Mouse (Mus musculus) midbrain, embryonic 10.5 days (tissue): Measurements from ENCODE around the gene Npas1. TPM values are rescaled to one million over a fixed set of nuclear protein-coding genes. Genes with fewer than 3 reads are reported as not detected.

Source experiments
- DNase-seq: peaks from one replicate; pipeline ENCODE4 v3.0.0-alpha.2; 2017; ENCODE audit warnings: low spot score
- H3K27ac ChIP-seq: fragments of 300-500 bp; sonication (generic); replicated peaks from 2 replicates; pipeline ENCODE4 v1.5.1; 2016; ENCODE audit warnings: mild to moderate bottlenecking
- H3K27me3 ChIP-seq: fragments of 300-500 bp; sonication (generic); 2 replicates; pipeline ENCODE4 v1.6.1; 2016; ENCODE audit warnings: low read depth, mild to moderate bottlenecking; ENCODE audit not compliant: poor library complexity, severe bottlenecking
- H3K36me3 ChIP-seq: fragments of 300-500 bp; sonication (generic); 2 replicates; pipeline ENCODE4 v1.6.1; 2016; ENCODE audit warnings: mild to moderate bottlenecking, moderate library complexity
- H3K4me1 ChIP-seq: fragments of 300-500 bp; sonication (generic); 2 replicates; pipeline ENCODE4 v1.6.1; 2016
- H3K4me3 ChIP-seq: fragments of 300-500 bp; sonication (generic); 2 replicates; pipeline ENCODE4 v1.5.1; 2016; ENCODE audit warnings: mild to moderate bottlenecking, moderate library complexity
- H3K9me3 ChIP-seq: fragments of 300-500 bp; sonication (generic); replicated peaks from 2 replicates; pipeline ENCODE4 v1.6.1; 2016; ENCODE audit warnings: mild to moderate bottlenecking
- WGBS: fragments of 180-500 bp; shearing (Covaris S2); methylation state at CpG from one replicate; pipeline ENCODE4 v1.1.7; 2016; 5-methylcytosine and 5-hydroxymethylcytosine counted together
- polyA plus RNA-seq: library from polyadenylated mRNA; unstranded; fragments of >200 nt; fragmentation: Nextera tagmentation; extraction: Ambion mirVana; gene quantifications from 2 replicates; pipeline ENCODE4 v1.2.1, GENCODE M21; 2016

Gene Npas1
- polyA plus RNA-seq, 1 experiment from 2014 or later = 0.74 TPM

DNA sequence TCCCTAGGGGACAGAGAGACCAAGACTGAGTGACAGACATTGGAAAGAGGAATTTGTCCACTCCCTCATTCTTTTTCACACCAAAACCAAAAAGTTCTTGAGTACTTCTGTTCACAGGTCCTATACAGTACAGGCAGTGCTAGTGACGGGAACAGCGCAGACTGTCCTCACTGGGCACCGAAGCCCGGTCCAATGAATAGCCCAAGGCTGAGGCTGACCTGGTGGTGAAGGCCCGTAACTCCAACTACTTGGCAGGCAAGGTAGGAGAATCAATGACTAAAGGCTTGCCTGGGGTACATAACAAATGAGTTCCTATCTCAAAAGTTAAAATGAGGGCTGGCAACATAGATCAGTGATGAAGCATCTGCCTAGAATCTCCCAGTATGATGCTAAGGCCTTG lies 12.0 kb downstream of the Npas1 start:
- Histone ChIP-seq H3K27me3 (peaks cover 50% of the 10 kb centered on the region), H3K4me1 (peaks cover 11% of the 10 kb centered on the region), H3K9me3 (no peaks in the 10 kb centered on the region), H3K4me3 (no peak overlapping the region), H3K36me3 (no peaks in the 10 kb centered on the region), H3K27ac (no peak overlapping the region)
- 87% methylated on average over 5 of the region's 5 CpGs for WGBS
- DNase-seq = no peak

GRCm38 (mm10) chr7:16465160-16465559 lies 12.4 kb downstream of the Npas1 start:
- H3K4me1 ChIP-seq = peaks cover 11% of the 10 kb centered on the region
- H3K27me3 ChIP-seq = peaks cover 49% of the 10 kb centered on the region
- no peak overlapping the region for H3K27ac ChIP-seq
- H3K36me3 ChIP-seq = no peaks in the 10 kb centered on the region
- 15% methylated on average over 8 of the region's 8 CpGs for WGBS
- H3K4me3 ChIP-seq = no peak overlapping the region
- H3K9me3 ChIP-seq = no peaks in the 10 kb centered on the region
- peak; percentile 70 for DNase-seq

- no peak overlapping the region for H3K27ac ChIP-seq
- H3K36me3 ChIP-seq = no peaks in the 10 kb centered on the region
- peak; percentile 86 for DNase-seq
- 4% methylated on average over 14 of the region's 14 CpGs for WGBS
- H3K4me3 ChIP-seq = no peak overlapping the region
- H3K9me3 ChIP-seq = peaks cover 9% of the 10 kb centered on the region; the same call in 1 of the 2 replicates
- H3K4me1 ChIP-seq = peaks cover 9% of the 10 kb centered on the region
- H3K27me3 ChIP-seq = peaks cover 30% of the 10 kb centered on the region
Observed at GRCm38 (mm10) chr7:16463214-16463613, 14.3 kb downstream of the Npas1 start.

DNA sequence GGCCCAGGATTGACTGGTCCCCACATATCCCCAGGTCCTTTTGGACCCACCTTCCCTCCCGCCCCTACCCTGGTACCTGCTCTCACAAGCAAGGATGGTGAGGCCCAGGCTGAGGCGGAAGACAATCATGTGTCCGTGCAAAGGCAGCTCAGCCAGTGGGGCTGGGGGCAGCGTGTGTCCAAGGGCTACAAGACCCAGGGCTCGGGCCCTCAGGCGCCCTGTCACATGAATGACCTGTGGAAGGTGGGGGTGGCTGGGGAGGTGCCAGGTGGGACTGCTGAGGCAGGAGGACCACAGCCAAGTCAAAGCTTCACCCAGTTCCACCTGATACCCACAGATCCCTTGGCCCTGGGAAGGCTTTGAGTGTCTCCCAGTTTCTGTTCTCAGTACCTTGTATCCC lies 15.8 kb downstream of the Npas1 start:
- DNase-seq = no peak
- no peak overlapping the region for H3K4me3 ChIP-seq
- H3K27ac ChIP-seq = no peak overlapping the region
- H3K9me3 ChIP-seq = peaks cover 9% of the 10 kb centered on the region; the same call in 1 of the 2 replicates
- H3K4me1 ChIP-seq = no peaks in the 10 kb centered on the region
- H3K27me3 ChIP-seq = peaks cover 29% of the 10 kb centered on the region
- WGBS = 78% methylated on average over 6 of the region's 6 CpGs
- peaks cover 1% of the 10 kb centered on the region; the same call in 1 of the 2 replicates for H3K36me3 ChIP-seq

DNA sequence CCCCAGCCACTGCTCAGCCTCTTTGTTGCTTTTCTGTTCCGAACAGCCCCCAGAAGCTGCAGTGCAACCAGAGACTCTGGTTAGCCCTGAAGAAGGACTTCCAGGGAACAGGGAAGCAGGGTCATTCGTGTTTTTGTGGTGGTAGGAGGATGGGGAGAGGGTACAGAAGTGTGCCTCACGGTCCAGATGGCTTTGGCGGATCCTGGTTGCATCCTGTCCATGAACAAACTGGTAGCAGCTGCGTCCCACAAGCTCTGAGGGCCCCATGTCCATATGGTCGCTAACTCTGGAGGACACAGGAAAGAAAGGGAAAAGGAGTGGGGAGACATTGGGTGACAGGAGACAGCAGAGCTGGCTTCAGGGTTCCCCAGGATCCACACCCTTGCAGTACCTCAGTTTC lies 16.4 kb downstream of the Npas1 start:
- DNase-seq = no peak
- 72% methylated on average over 6 of the region's 6 CpGs for WGBS
- Histone ChIP-seq H3K4me1 (no peaks in the 10 kb centered on the region), H3K27me3 (peaks cover 29% of the 10 kb centered on the region), H3K36me3 (peaks cover 7% of the 10 kb centered on the region), H3K27ac (no peak overlapping the region), H3K9me3 (peaks cover 9% of the 10 kb centered on the region; the same call in 1 of the 2 replicates), H3K4me3 (no peak overlapping the region)

GRCm38 (mm10) chr7:16460566-16460965 lies 17.0 kb downstream of the Npas1 start:
- 69% methylated on average over 13 of the region's 13 CpGs for WGBS
- Histone ChIP-seq H3K27me3 (peaks cover 29% of the 10 kb centered on the region), H3K4me3 (no peak overlapping the region), H3K4me1 (no peaks in the 10 kb centered on the region), H3K27ac (no peak overlapping the region), H3K36me3 (peaks cover 13% of the 10 kb centered on the region), H3K9me3 (peaks cover 9% of the 10 kb centered on the region; the same call in 1 of the 2 replicates)
- DNase-seq = no peak

- peaks cover 17% of the 10 kb centered on the region for H3K27me3 ChIP-seq
- DNase-seq = no peak
- WGBS = 83% methylated on average over 5 of the region's 5 CpGs
- H3K9me3 ChIP-seq = peaks cover 9% of the 10 kb centered on the region; the same call in 1 of the 2 replicates
- H3K4me3 ChIP-seq = no peak overlapping the region
- H3K36me3 ChIP-seq = peaks cover 25% of the 10 kb centered on the region
- H3K27ac ChIP-seq = no peak overlapping the region
- H3K4me1 ChIP-seq = peaks cover 19% of the 10 kb centered on the region
Observed at GRCm38 (mm10) chr7:16456289-16456688, 21.2 kb downstream of the Npas1 start.

GRCm38 (mm10) chr7:16455016-16455415 lies 22.5 kb downstream of the Npas1 start:
- WGBS = 94% methylated on average over 14 of the region's 14 CpGs
- H3K27ac ChIP-seq = no peak overlapping the region

DNA sequence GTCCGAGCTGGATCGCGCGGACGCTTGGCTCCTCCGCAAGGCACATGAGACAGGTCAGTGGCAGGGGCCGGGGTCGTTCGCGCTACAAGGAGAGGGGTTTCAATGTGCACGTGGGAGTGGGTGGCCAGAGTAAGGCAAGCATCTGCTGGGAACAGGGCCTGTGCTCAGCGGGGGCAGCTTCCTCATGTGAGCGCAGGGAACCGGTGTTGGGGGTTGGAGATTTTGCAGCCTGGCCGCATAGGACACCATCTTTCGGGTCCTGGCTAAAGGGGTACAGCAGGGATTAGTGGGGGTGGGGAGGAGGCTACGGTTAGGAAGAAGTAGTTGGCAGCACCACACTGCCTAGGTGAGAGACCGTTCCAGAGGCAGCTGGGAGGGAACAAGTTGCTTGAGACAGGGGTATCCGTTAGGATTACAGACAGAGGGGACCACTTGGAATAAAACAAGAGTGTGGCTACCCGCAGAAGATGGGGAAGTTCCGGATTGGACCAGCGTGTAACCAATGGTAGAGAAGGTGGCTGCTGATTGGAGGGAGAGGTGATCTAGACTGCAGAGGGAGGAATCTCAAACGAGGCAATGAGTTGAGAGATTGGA lies 24.3 kb downstream of the Npas1 start:
- Histone ChIP-seq H3K4me3 (peak overlapping the region; percentile 73), H3K4me1 (peaks cover 19% of the 10 kb centered on the region), H3K36me3 (peaks cover 25% of the 10 kb centered on the region), H3K9me3 (no peaks in the 10 kb centered on the region), H3K27ac (peak overlapping the region; percentile 81), H3K27me3 (0 out of 2 replicates have a peak, but pooled peaks cover 7% of the 10 kb centered on the region)
- peak; percentile 67 for DNase-seq
- WGBS = under 1% methylated on average over 23 of the region's 23 CpGs

More at GRCm38 (mm10) chr7:16455016-16455415, 22.5 kb downstream of the Npas1 start:
- Histone ChIP-seq H3K27me3 (0 out of 2 replicates have a peak, but pooled peaks cover 7% of the 10 kb centered on the region), H3K4me1 (peaks cover 19% of the 10 kb centered on the region), H3K4me3 (no peak overlapping the region), H3K36me3 (peaks cover 25% of the 10 kb centered on the region), H3K9me3 (peaks cover 9% of the 10 kb centered on the region; the same call in 1 of the 2 replicates)
- DNase-seq = no peak

DNA sequence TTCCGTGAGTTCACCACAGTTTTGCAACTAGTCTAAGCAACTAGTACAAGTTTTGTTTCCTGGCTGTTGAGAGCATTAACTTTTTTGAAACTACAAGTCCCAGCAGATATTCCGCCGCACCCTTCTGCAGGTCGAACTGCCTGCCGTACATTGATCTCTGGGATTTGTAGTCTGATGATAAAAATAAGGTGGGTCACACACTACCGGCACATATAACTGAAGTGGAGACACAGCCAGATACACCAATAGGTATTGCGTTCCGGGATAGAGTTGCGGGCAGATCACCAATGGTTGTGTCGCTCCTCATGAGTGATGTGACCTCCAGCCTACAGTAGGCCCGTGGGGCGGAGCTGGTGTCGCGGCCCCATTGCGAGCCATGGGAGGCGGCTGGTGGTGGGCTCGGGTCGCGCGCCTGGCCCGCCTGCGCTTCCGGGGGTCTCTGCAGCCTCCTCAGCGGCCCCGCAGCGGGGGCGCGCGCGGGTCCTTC lies 24.9 kb downstream of the Npas1 start, which contains the start of gene Tmem160:
Tmem160 (plus strand) TSS at position 193 of the 487 bp plus-strand sequence.
- H3K36me3 ChIP-seq = peaks cover 25% of the 10 kb centered on the region
- 0 out of 2 replicates have a peak, but pooled peaks cover 7% of the 10 kb centered on the region for H3K27me3 ChIP-seq
- 1% methylated on average over 30 of the region's 30 CpGs for WGBS
- peak within 1 kb of the TSS; percentile 73 for H3K4me3 ChIP-seq
- peak; percentile 85 for DNase-seq
- peaks cover 19% of the 10 kb centered on the region for H3K4me1 ChIP-seq
- no peaks in the 10 kb centered on the region for H3K9me3 ChIP-seq
- peak within 1 kb of the TSS; percentile 81 for H3K27ac ChIP-seq

DNA sequence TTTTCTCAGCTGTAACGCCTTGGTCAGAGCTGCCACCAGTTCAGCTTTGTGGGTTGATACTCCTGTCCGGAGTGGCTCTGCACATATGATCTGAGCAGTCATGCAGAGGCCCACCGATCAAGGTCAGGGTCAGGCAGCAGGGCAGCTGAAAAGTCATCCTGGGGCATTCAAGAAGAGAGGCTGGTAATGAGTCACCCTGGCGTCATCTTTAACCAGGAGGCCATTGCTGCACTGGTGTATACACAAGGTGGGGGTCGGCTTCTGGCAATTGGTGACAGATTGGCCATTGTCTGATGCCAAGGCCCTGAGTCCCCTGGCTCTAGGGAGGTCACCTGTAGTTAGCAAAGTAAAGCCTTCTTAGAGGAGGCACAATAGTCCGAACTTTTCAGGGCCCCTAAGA lies 25.9 kb downstream of the Npas1 start:
- H3K4me3 ChIP-seq = no peak overlapping the region
- WGBS = 86% methylated on average over 6 of the region's 6 CpGs
- DNase-seq = no peak
- peaks cover 23% of the 10 kb centered on the region for H3K36me3 ChIP-seq
- H3K27me3 ChIP-seq = 0 out of 2 replicates have a peak, but pooled peaks cover 7% of the 10 kb centered on the region
- H3K9me3 ChIP-seq = no peaks in the 10 kb centered on the region
- no peak overlapping the region for H3K27ac ChIP-seq
- peaks cover 19% of the 10 kb centered on the region for H3K4me1 ChIP-seq

GRCm38 (mm10) chr7:16441241-16441640 lies 36.3 kb downstream of the Npas1 start:
- H3K9me3 ChIP-seq = no peaks in the 10 kb centered on the region
- no peaks in the 10 kb centered on the region for H3K27me3 ChIP-seq
- DNase-seq = no peak
- no peak overlapping the region for H3K27ac ChIP-seq
- no peak overlapping the region for H3K4me3 ChIP-seq
- H3K4me1 ChIP-seq = no peaks in the 10 kb centered on the region
- peaks cover 9% of the 10 kb centered on the region for H3K36me3 ChIP-seq

DNA sequence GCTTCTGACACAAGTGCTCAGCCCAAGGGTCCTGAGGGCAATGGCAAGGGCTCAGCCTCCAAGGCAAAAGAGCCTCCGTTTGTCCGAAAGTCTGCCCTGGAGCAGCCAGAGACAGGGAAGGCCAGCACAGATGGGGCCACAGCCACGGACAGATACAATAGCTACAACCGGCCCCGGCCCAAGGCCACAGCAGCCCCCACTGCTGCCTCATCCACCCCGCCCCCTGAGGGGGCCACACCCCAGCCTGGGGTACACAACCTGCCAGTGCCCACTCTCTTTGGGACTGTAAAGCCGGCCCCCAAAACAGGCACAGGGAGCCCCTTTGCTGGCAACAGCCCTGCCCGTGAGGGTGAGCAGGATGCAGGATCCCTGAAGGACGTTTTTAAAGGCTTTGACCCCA lies 42.4 kb downstream of the Npas1 start:
- DNase-seq = no peak
- no peak overlapping the region for H3K27ac ChIP-seq
- H3K4me3 ChIP-seq = no peak overlapping the region
- peaks cover 71% of the 10 kb centered on the region for H3K36me3 ChIP-seq
- 92% methylated on average over 9 of the region's 9 CpGs for WGBS
- H3K9me3 ChIP-seq = no peaks in the 10 kb centered on the region
- H3K4me1 ChIP-seq = no peaks in the 10 kb centered on the region
- H3K27me3 ChIP-seq = no peaks in the 10 kb centered on the region
